Mouse (Mus musculus): Measurements from ENCODE around the gene Faap20. TPM values are rescaled to one million over a fixed set of nuclear protein-coding genes. Genes with fewer than 3 reads are reported as not detected.
A peak's percentile ranks its signal among the peaks of the same experiment; 100 is the strongest.
"Not testable (repeated sequence)": the region's sequence is repeated elsewhere in the genome, so short reads cannot be mapped to it uniquely, and the experiment has no call there.

The Faap20 gene
- polyA plus RNA-seq, 1 experiment from 2014 or later, result 78.5 TPM

DNA sequence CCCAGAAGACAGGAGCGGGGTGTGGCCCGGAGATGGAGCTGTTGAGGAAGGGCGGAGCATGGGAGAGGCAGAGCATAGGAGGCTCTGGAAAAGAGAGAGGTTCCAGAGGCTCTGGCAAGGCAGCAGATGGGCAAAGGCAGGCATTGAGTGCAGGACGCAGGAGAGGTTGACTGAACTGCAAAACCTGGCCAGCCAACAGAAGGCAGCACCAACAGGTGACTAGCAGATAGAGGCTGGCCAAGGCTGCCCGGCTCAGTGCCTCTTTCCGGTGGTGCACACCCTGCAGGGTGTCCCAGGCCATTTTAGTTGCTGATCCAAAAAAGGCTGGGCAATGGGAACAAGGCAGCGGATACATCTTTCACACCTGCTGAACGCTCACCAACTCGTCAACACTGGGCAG, 7.8 kb upstream of the Faap20 start:
- Histone ChIP-seq H3K36me3 (replicated peaks) (no peaks in the 10 kb centered on the region), H3K27ac (no peak overlapping the region), H3K27me3 (replicated peaks) (no peaks in the 10 kb centered on the region), H3K9ac (no peak overlapping the region), H3K4me3 (no peak overlapping the region), H3K4me2 (no peak overlapping the region), H3K9me3 (no peaks in the 10 kb centered on the region), H3K4me1 (no peaks in the 10 kb centered on the region)
- WGBS, result 83% methylated on average over 9 of the region's 9 CpGs
- ATAC-seq (replicated peaks), result no peak

- WGBS, result 92% methylated on average over 5 of the region's 5 CpGs
- H3K9ac ChIP-seq, result no peak overlapping the region
- no peaks in the 10 kb centered on the region for H3K9me3 ChIP-seq
- no peak overlapping the region for H3K27ac ChIP-seq
- ATAC-seq (replicated peaks), result no peak
- no peaks in the 10 kb centered on the region for H3K27me3 ChIP-seq (replicated peaks)
- H3K36me3 ChIP-seq (replicated peaks), result no peaks in the 10 kb centered on the region
- no peak overlapping the region for H3K4me3 ChIP-seq
- H3K4me2 ChIP-seq, result no peak overlapping the region
- no peaks in the 10 kb centered on the region for H3K4me1 ChIP-seq
These were observed 7.3 kb upstream of the Faap20 start for GRCm38 (mm10) chr4:155242292-155242691.

GRCm38 (mm10) chr4:155243233-155243632, 6.4 kb upstream of the Faap20 start:
- WGBS, result 89% methylated on average over 12 of the region's 12 CpGs
- H3K36me3 ChIP-seq (replicated peaks), result no peaks in the 10 kb centered on the region
- H3K4me2 ChIP-seq, result no peak overlapping the region
- H3K27ac ChIP-seq, result no peak overlapping the region
- no peaks in the 10 kb centered on the region for H3K9me3 ChIP-seq
- H3K4me1 ChIP-seq, result no peaks in the 10 kb centered on the region
- no peaks in the 10 kb centered on the region for H3K27me3 ChIP-seq (replicated peaks)
- ATAC-seq (replicated peaks), result no peak
- H3K9ac ChIP-seq, result no peak overlapping the region
- H3K4me3 ChIP-seq, result no peak overlapping the region

- H3K4me3 ChIP-seq, result no peak overlapping the region
- H3K9me3 ChIP-seq, result no peaks in the 10 kb centered on the region
- no peak overlapping the region for H3K27ac ChIP-seq
- H3K9ac ChIP-seq, result no peak overlapping the region
- WGBS, result 70% methylated on average over 6 of the region's 6 CpGs
- H3K4me2 ChIP-seq, result no peak overlapping the region
- H3K27me3 ChIP-seq (replicated peaks), result no peaks in the 10 kb centered on the region
- ATAC-seq (replicated peaks), result no peak
- peaks cover 11% of the 10 kb centered on the region for H3K4me1 ChIP-seq
- no peaks in the 10 kb centered on the region for H3K36me3 ChIP-seq (replicated peaks)
These were observed 3.7 kb upstream of the Faap20 start for GRCm38 (mm10) chr4:155245770-155246492.

DNA sequence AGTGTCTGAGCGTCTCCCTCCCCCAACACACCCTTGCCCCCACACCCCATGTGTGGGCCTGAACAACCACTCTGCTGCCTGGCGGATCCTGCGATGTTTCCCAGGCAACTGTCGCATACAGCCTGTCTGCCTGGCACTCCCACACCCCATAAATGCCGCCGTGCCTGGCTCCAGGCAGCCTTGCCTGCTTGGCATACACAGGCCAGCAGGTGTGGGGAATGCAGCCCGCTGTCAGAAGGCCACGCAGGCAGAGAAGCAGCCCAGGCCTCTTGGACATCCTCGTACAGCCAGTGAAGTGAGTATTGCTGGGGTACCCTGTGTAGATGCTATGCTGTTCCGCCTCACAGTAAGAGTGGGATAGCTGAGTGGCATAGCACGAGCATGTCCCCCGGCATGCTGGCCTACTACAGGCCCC, 2.9 kb upstream of the Faap20 start:
- Histone ChIP-seq H3K36me3 (replicated peaks) (no peaks in the 10 kb centered on the region), H3K9me3 (no peaks in the 10 kb centered on the region), H3K4me3 (no peak overlapping the region), H3K27ac (no peak overlapping the region), H3K27me3 (replicated peaks) (no peaks in the 10 kb centered on the region), H3K4me2 (no peak overlapping the region), H3K4me1 (peaks cover 19% of the 10 kb centered on the region), H3K9ac (no peak overlapping the region)
- 77% methylated on average over 12 of the region's 12 CpGs for WGBS
- no peak for ATAC-seq (replicated peaks)

DNA sequence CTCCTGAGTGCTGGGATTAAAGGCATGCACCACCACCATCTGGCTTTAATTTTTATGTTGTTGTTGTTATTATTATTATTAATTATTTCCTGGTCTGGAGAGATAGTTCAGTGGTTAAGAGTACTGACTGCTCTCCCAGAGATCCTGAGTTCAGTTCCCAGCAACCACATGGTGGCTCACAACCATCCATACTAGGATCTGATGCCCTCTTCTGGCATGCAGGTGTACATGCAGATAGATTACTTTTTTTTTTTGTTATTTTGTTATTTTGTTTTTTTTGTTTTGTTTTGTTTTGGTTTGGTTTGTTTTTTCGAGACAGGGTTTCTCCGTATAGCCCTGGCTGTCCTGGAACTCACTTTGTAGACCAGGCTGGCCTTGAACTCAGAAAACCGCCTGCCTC, 1.5 kb upstream of the Faap20 start:
- H3K36me3 ChIP-seq (replicated peaks); H3K4me3 ChIP-seq; H3K9ac ChIP-seq; ATAC-seq (replicated peaks); H3K9me3 ChIP-seq; H3K4me2 ChIP-seq; H3K27ac ChIP-seq; H3K27me3 ChIP-seq (replicated peaks): not testable (repeated sequence)
- 93% methylated on average over 3 of the region's 3 CpGs for WGBS
- peaks cover 31% of the 10 kb centered on the region for H3K4me1 ChIP-seq

DNA sequence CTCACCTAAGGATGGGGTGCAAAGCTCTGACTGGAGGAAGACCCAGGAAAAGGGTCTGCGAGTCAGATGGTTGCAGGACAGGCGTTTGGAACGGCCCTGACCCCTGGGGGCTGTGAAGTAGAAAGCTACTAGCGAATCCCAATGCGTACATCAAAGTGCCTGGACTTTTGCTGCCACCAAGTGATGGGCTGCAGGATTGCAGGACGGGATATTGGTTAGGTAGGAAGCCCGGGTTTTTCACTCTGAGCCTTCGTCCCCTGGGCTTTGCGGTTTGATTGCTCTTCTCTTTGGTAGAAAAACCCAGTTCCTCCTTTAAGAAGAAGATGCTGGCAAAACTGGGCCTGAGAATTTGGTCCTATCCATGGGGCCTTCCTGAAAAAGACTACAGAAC, 350 bp upstream of the Faap20 start:
- peak overlapping the region; percentile 54 for H3K4me3 ChIP-seq
- H3K27me3 ChIP-seq (replicated peaks), result no peaks in the 10 kb centered on the region
- no peaks in the 10 kb centered on the region for H3K9me3 ChIP-seq
- H3K4me2 ChIP-seq, result peak overlapping the region; percentile 91
- H3K36me3 ChIP-seq (replicated peaks), result no peaks in the 10 kb centered on the region
- under 1% methylated on average over 9 of the region's 9 CpGs for WGBS
- H3K9ac ChIP-seq, result peak overlapping the region; percentile 69
- H3K27ac ChIP-seq, result peak overlapping the region; percentile 98
- ATAC-seq (replicated peaks), result peak; percentile 71
- peaks cover 39% of the 10 kb centered on the region for H3K4me1 ChIP-seq

DNA sequence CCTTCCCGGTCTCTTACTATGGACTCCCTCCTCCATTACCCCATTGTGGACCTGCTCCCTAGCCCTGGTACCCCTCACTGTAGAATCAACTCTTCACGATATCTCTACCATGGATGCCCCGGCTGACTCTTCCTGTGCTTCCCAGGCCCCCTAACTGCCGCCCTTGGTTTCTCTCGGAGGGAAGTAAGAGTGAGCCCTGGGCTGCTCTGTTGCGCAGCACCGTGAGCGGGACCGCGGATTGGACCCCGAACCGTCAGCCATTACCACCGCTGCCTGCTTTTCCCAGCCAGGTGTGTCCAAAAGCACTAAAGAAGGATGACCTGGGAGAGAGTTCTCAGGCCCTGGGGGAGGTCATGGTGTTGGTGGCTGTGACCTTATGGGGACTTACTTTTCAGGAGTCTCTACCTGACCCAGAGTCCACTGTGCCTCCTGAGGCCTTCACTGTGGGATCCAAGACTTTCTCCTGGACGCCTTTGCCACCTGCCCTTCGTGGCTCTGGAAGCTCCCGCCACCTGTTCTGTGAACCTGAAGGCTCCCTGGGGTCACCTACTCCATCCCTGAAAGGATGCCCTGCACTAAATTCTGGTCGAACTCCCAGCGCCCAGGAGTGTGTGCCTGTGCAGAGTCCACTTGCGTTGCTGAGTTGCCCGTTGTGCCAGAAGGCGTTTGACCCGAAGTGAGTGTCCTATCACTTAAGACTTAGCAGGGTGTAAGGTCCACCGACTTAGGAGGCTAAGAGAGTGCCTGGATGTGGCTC, 937 bp downstream of the Faap20 start:
- H3K27me3 ChIP-seq (replicated peaks), result no peaks in the 10 kb centered on the region

GRCm38 (mm10) chr4:155251147-155251546, 1.5 kb downstream of the Faap20 start:
- H3K9ac ChIP-seq, result no peak overlapping the region; the same call in 1 of the 2 replicates
- H3K27me3 ChIP-seq (replicated peaks), result no peaks in the 10 kb centered on the region
- 71% methylated on average over 3 of the region's 3 CpGs for WGBS

More for the DNA sequence above, 937 bp downstream of the Faap20 start:
- Histone ChIP-seq H3K36me3 (replicated peaks) (no peaks in the 10 kb centered on the region), H3K4me2 (peak overlapping the region; percentile 91), H3K4me3 (peak overlapping the region; percentile 54), H3K9ac (peak overlapping the region; percentile 69), H3K4me1 (peaks cover 39% of the 10 kb centered on the region), H3K27ac (peak overlapping the region; percentile 98), H3K9me3 (no peaks in the 10 kb centered on the region)
- 9% methylated on average over 23 of the region's 23 CpGs for WGBS
- peak; percentile 38 for ATAC-seq (replicated peaks)

DNA sequence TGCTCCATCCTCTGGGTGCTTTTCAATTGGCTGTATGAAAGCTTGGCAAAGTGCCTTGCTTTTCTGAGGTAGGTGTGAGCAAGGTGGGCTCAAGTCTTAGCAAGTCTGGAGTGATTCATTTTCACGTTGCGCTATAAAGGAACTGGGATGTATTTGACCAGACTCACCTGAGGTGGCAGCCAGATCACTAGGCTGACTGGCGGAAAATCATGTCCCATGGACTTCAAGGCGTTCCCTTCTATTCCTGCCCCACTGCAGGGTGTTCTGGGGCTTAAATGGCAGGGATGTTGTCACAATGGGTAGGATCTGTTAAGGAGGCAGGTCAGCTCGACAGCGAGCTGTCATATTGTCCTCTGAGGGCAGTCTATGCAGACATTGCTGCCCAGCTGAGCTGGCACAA, 2.7 kb downstream of the Faap20 start:
- Histone ChIP-seq H3K9ac (peak overlapping the region; percentile 15; the same call in 1 of the 2 replicates), H3K4me1 (peaks cover 39% of the 10 kb centered on the region), H3K4me2 (peak overlapping the region; percentile 91; the same call in 1 of the 2 replicates), H3K27ac (no peak overlapping the region), H3K9me3 (no peaks in the 10 kb centered on the region), H3K4me3 (no peak overlapping the region), H3K36me3 (replicated peaks) (peaks cover 1% of the 10 kb centered on the region), H3K27me3 (replicated peaks) (no peaks in the 10 kb centered on the region)
- WGBS, result 77% methylated on average over 6 of the region's 6 CpGs
- no peak for ATAC-seq (replicated peaks)

More at GRCm38 (mm10) chr4:155251147-155251546, 1.5 kb downstream of the Faap20 start:
- ATAC-seq (replicated peaks), result no peak
- Histone ChIP-seq H3K36me3 (replicated peaks) (no peaks in the 10 kb centered on the region; the same call in 1 of the 2 replicates), H3K9me3 (no peaks in the 10 kb centered on the region), H3K4me3 (peak overlapping the region; percentile 54; the same call in 1 of the 2 replicates), H3K4me2 (peak overlapping the region; percentile 91), H3K4me1 (peaks cover 39% of the 10 kb centered on the region), H3K27ac (no peak overlapping the region)

- no peaks in the 10 kb centered on the region for H3K4me1 ChIP-seq
- no peaks in the 10 kb centered on the region for H3K9me3 ChIP-seq
- no peak for ATAC-seq (replicated peaks)
- WGBS, result 88% methylated on average over 3 of the region's 3 CpGs
- H3K27me3 ChIP-seq (replicated peaks), result no peaks in the 10 kb centered on the region
- H3K4me2 ChIP-seq, result no peak overlapping the region
- H3K4me3 ChIP-seq, result no peak overlapping the region
- peaks cover 8% of the 10 kb centered on the region for H3K36me3 ChIP-seq (replicated peaks)
- H3K9ac ChIP-seq, result no peak overlapping the region
- no peak overlapping the region for H3K27ac ChIP-seq
These were observed 15.1 kb downstream of the Faap20 start for GRCm38 (mm10) chr4:155264521-155265321.

DNA sequence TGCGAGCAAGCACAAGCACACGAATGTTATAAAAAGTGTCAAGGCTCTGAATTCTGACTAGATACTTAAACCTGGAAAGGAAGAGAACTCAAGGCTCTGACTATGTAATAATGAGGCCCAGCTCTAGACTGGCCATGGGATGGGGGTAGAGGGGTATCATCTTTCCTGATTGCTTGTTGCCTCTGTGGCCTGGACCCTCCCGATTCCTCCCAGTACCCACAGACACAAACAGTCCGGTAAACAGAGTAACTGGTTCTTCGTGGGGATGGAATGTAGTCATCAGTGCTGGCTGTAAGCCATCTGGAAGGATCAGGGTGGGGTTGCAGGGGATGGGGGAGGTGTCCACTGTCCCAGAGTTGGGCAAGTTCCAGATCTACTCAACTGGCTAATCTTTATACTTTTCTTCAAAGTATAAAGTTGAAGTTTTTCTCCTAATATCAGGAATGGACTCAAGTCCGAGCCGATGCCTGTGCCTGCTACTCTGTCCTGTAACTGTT, 17.5 kb downstream of the Faap20 start:
- WGBS, result 86% methylated on average over 7 of the region's 7 CpGs

More for the DNA sequence above, 17.5 kb downstream of the Faap20 start:
- H3K27ac ChIP-seq, result no peak overlapping the region
- H3K36me3 ChIP-seq (replicated peaks), result peaks cover 17% of the 10 kb centered on the region; the same call in 1 of the 2 replicates
- no peaks in the 10 kb centered on the region for H3K27me3 ChIP-seq (replicated peaks)
- H3K4me3 ChIP-seq, result no peak overlapping the region
- H3K4me2 ChIP-seq, result no peak overlapping the region
- H3K9me3 ChIP-seq, result no peaks in the 10 kb centered on the region
- no peaks in the 10 kb centered on the region for H3K4me1 ChIP-seq
- ATAC-seq (replicated peaks), result no peak
- no peak overlapping the region for H3K9ac ChIP-seq
